Mouse (Mus musculus): ENCODE measurements around the gene Sstr2.

- TF ChIP-seq TAL1 (IDR thresholded peaks at IDR 0.05; ENCODE audit: low read length) (no peak), GATA1 (IDR thresholded peaks at IDR 0.05; ENCODE audit: low read length) (no peak)
These were observed 8.0 kb upstream of the Sstr2 start for GRCm38 (mm10) chr11:113611112-113611646.

All from erythroblast, embryonic 14.5 days (primary cell).